Mouse (Mus musculus) liver, embryonic 14.5 days (tissue): ENCODE results near the gene Cfap54.

ENCODE experiments used
- CTCF ChIP-seq: IDR thresholded peaks from 2 replicates; pipeline ENCODE4 v1.5.1; 2016; ENCODE audit warnings: antibody characterized with exemption, low read depth, control low read depth
- EP300 ChIP-seq: IDR thresholded peaks from 2 replicates; pipeline ENCODE4 v1.6.1; 2016; ENCODE audit warnings: antibody characterized with exemption, low read depth

GRCm38 (mm10) chr10:93123310-93123709 is 41.9 kb upstream of the Cfap54 start:
- TF ChIP-seq EP300 (no peak), CTCF (no peak)
